Mouse (Mus musculus) MEL (cell line): ENCODE measurements at regions not wholly inside any gene's neighbourhood (a gene's known extent, or its start where the extent isn't known, plus 50 kb on each side); places are given as distances from the start of the nearest gene placed in this dataset.

Experiments
- DNase-seq: peaks from one replicate; pipeline ENCODE4 v3.0.0; 2011; ENCODE audit warnings: low read depth, low spot score
- H3K27ac ChIP-seq: 2 replicates; pipeline ENCODE4 v1.5.1; 2012; ENCODE audit warnings: low read depth, mild to moderate bottlenecking, control low read depth, low read length, moderate library complexity; ENCODE audit not compliant: control insufficient read depth
- H3K27me3 ChIP-seq, 2 experiments: fragments of 150-350 bp in 1 of 2; sonication (generic) in 1 of 2; 2 replicates each; pipeline ENCODE4 v1.6.1; 2012; ENCODE audit warnings: low read length in 2 of 2, mild to moderate bottlenecking in 2 of 2, improper control_type of control experiment in 1 of 2, moderate library complexity in 1 of 2; ENCODE audit not compliant: insufficient read depth in 2 of 2, control insufficient read depth in 1 of 2
- H3K36me3 ChIP-seq, 2 experiments: 2 replicates each; pipeline ENCODE4 v1.6.1; 2012 to 2014; ENCODE audit warnings: low read length in 2 of 2, improper control_type of control experiment in 1 of 2, inconsistent platforms in 1 of 2, mild to moderate bottlenecking in 1 of 2; ENCODE audit not compliant: insufficient read depth in 2 of 2, control insufficient read depth in 1 of 2
- H3K4me1 ChIP-seq, 2 experiments: fragments of 150-350 bp in 1 of 2; sonication (generic) in 1 of 2; 2 replicates each; pipeline ENCODE4 v1.6.1; 2012; ENCODE audit warnings: low read length in 2 of 2, improper control_type of control experiment in 1 of 2, mild to moderate bottlenecking in 1 of 2; ENCODE audit not compliant: insufficient read depth in 2 of 2, control insufficient read depth in 1 of 2
- H3K4me3 ChIP-seq, 2 experiments: fragments of 150-350 bp in 1 of 2; sonication (generic) in 1 of 2; 2 replicates each; pipeline ENCODE4 v1.5.1; 2012; ENCODE audit warnings: low read depth in 2 of 2, low read length in 2 of 2, mild to moderate bottlenecking in 2 of 2, moderate library complexity in 2 of 2, control low read depth in 1 of 2, improper control_type of control experiment in 1 of 2; ENCODE audit not compliant: control insufficient read depth in 1 of 2, insufficient read depth in 1 of 2
- H3K79me2 ChIP-seq: 2 replicates; pipeline ENCODE4 v1.6.1; 2012; ENCODE audit warnings: mild to moderate bottlenecking, low read length, moderate library complexity; ENCODE audit not compliant: control insufficient read depth, poor library complexity, insufficient read depth
- H3K9ac ChIP-seq: 2 replicates; pipeline ENCODE4 v1.6.1; 2012; ENCODE audit warnings: low read depth, mild to moderate bottlenecking, control low read depth, low read length, moderate library complexity; ENCODE audit not compliant: control insufficient read depth, poor library complexity, severe bottlenecking
- H3K9me3 ChIP-seq: fragments of 150-350 bp; sonication (generic); replicated peaks from 2 replicates; pipeline ENCODE4 v1.6.1; 2012; ENCODE audit warnings: mild to moderate bottlenecking, low read length, improper control_type of control experiment, moderate library complexity; ENCODE audit not compliant: insufficient read depth
- CTCF ChIP-seq, 3 experiments: IDR thresholded peaks in 2 of 3; conservative IDR thresholded peaks in 1 of 3; 2 replicates each; pipeline ENCODE4 v1.5.1; 2011 to 2012; ENCODE audit warnings: low read length in 3 of 3, low read depth in 2 of 3, mild to moderate bottlenecking in 2 of 3, improper control_type of control experiment in 1 of 3, inconsistent platforms in 1 of 3, mixed read lengths in 1 of 3, moderate library complexity in 1 of 3; ENCODE audit not compliant: control insufficient read depth in 1 of 3, insufficient read depth in 1 of 3, poor library complexity in 1 of 3, severe bottlenecking in 1 of 3
- E2F4 ChIP-seq: IDR thresholded peaks from 2 replicates; pipeline ENCODE4 v1.6.1; 2011; ENCODE audit warnings: low read depth, low read length, improper control_type of control experiment, borderline replicate concordance
- EP300 ChIP-seq, 2 experiments: IDR thresholded peaks; 2 replicates each; pipeline ENCODE4 v1.6.1; 2011; ENCODE audit warnings: improper control_type of control experiment in 2 of 2, low read length in 2 of 2, low read depth in 1 of 2, mild to moderate bottlenecking in 1 of 2
- ETS1 ChIP-seq: IDR thresholded peaks from 2 replicates; pipeline ENCODE4 v1.6.1; 2012; ENCODE audit warnings: low read depth, mild to moderate bottlenecking, inconsistent platforms, low read length, improper control_type of control experiment, moderate library complexity
- GABPA ChIP-seq: IDR thresholded peaks from 2 replicates; pipeline ENCODE4 v1.6.1; 2012; ENCODE audit warnings: low read depth, mild to moderate bottlenecking, inconsistent platforms, low read length, improper control_type of control experiment, moderate library complexity
- GATA1 ChIP-seq: IDR thresholded peaks from 2 replicates; pipeline ENCODE4 v1.6.1; 2011; ENCODE audit warnings: low read depth, low read length, improper control_type of control experiment
- KAT2A ChIP-seq: conservative IDR thresholded peaks from 2 replicates; pipeline ENCODE4 v1.6.1; 2012; ENCODE audit warnings: low read depth, low read length, improper control_type of control experiment, inconsistent platforms
- MAX ChIP-seq: IDR thresholded peaks from 2 replicates; pipeline ENCODE4 v1.6.1; 2011; ENCODE audit warnings: low read length, improper control_type of control experiment
- MEF2A ChIP-seq: IDR thresholded peaks from 2 replicates; pipeline ENCODE4 v1.6.1; 2014; ENCODE audit warnings: low read depth, mild to moderate bottlenecking, inconsistent platforms, low read length, improper control_type of control experiment; ENCODE audit not compliant: poor library complexity, insufficient replicate concordance, severe bottlenecking; ENCODE audit errors: extremely low read depth
- MXI1 ChIP-seq: IDR thresholded peaks from 2 replicates; pipeline ENCODE4 v1.6.1; 2011; ENCODE audit warnings: mild to moderate bottlenecking, low read depth, low read length, improper control_type of control experiment
- MYB ChIP-seq: IDR thresholded peaks from 2 replicates; pipeline ENCODE4 v1.6.1; 2011; ENCODE audit warnings: mild to moderate bottlenecking, low read depth, low read length, improper control_type of control experiment
- MYC ChIP-seq: IDR thresholded peaks from 2 replicates; pipeline ENCODE4 v1.6.1; 2011; ENCODE audit warnings: low read depth, mild to moderate bottlenecking, low read length, improper control_type of control experiment, moderate library complexity
- NELFE ChIP-seq: IDR thresholded peaks from 2 replicates; pipeline ENCODE4 v1.6.1; 2011; ENCODE audit warnings: low read depth, low read length, improper control_type of control experiment
- POLR2AphosphoS2 ChIP-seq: IDR thresholded peaks from 2 replicates; pipeline ENCODE4 v1.6.1; 2011; ENCODE audit warnings: low read length, improper control_type of control experiment
- RAD21 ChIP-seq: IDR thresholded peaks from 2 replicates; pipeline ENCODE4 v1.6.1; 2011; ENCODE audit warnings: mild to moderate bottlenecking, low read depth, low read length, improper control_type of control experiment
- SMC3 ChIP-seq: IDR thresholded peaks from 2 replicates; pipeline ENCODE4 v1.6.1; 2011; ENCODE audit warnings: low read depth, low read length, improper control_type of control experiment
- TAL1 ChIP-seq: IDR thresholded peaks from 2 replicates; pipeline ENCODE4 v1.6.1; 2012; ENCODE audit warnings: mild to moderate bottlenecking, inconsistent platforms, low read length, moderate library complexity, mixed read lengths
- TBP ChIP-seq: IDR thresholded peaks from 2 replicates; pipeline ENCODE4 v1.8.0; 2011; ENCODE audit warnings: low read depth, low read length, improper control_type of control experiment
- USF2 ChIP-seq, 2 experiments: IDR thresholded peaks; 2 replicates each; pipeline ENCODE4 v1.6.1; 2011 to 2012; ENCODE audit warnings: improper control_type of control experiment in 2 of 2, low read length in 2 of 2, borderline replicate concordance in 1 of 2, inconsistent platforms in 1 of 2, low read depth in 1 of 2, mild to moderate bottlenecking in 1 of 2; ENCODE audit not compliant: insufficient read depth in 1 of 2
- ZC3H11A ChIP-seq: IDR thresholded peaks from 2 replicates; pipeline ENCODE4 v1.6.1; 2012; ENCODE audit warnings: low read depth, mild to moderate bottlenecking, inconsistent platforms, low read length, improper control_type of control experiment
- ZMIZ1 ChIP-seq: IDR thresholded peaks from 2 replicates; pipeline ENCODE4 v1.6.1; 2012; ENCODE audit warnings: low read depth, mild to moderate bottlenecking, inconsistent platforms, low read length, improper control_type of control experiment, moderate library complexity

DNA sequence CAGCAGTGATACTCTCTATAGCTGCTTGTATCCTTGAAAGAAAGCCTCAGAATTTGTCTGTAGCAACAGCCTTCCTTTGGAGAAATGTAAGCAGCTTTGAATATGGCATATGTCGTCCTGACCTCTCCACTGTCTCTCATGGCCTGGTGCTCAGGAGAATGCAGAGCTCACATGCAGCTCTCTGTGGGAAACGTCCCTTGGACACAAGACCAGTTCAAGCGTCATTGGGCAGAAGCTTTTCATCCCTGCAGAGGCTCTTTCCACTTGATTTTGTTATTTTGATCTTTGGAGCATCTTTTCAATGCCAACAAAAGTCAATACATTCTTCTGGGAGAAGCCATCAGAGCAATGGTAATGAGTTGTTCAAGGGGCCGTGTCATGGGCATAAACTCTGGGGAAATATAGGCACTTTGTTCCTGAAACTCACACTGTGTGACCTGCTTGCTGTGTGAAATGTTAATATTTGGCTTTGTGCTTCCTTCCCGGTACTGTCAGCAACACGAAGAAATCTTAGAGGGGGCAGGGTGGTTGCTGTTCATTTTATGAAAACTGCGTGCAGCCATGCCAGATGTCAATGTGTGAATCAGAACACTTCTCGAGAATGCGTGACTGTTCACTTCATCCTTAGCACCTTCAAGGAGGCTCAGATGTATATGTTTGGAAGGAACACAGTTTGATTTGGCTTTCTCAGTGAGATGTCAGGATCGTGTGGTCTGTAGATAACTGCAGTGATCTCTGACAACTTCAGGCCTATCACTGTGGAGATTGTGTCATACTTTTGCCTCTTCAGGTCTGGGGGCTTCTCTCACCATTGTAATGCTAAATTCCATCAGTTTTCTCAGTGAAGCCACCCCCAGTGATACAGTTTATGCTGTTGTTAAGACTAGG lies 115.8 kb upstream of the Hs3st1 start:
- Histone ChIP-seq H3K27ac (no peak overlapping the region), H3K9ac (no peak overlapping the region), H3K79me2 (no peaks in the 10 kb centered on the region), H3K36me3 (no peaks in the 10 kb centered on the region), H3K4me1 (no peaks in the 10 kb centered on the region), H3K9me3 (no peaks in the 10 kb centered on the region), H3K4me3 (no peak overlapping the region), H3K27me3 (no peaks in the 10 kb centered on the region)
- TF ChIP-seq ZC3H11A (no peak), GABPA (no peak), MEF2A (no peak), MXI1 (no peak), MAX (no peak), ZMIZ1 (no peak), NELFE (no peak), E2F4 (no peak), TAL1 (no peak), MYC (no peak), CTCF (IDR thresholded peaks at IDR 0.05 in 2 of 3, conservative IDR thresholded peaks at IDR 0.05 in 1 of 3; ENCODE audit: control insufficient read depth in 1 of 3, insufficient read depth in 1 of 3, low read depth in 2 of 3, low read length in 3 of 3, poor library complexity in 1 of 3, severe bottlenecking in 1 of 3) (no peak), EP300 (IDR thresholded peaks at IDR 0.05; ENCODE audit: low read depth in 1 of 2, low read length in 2 of 2) (no peak)
- no peak for DNase-seq

DNA sequence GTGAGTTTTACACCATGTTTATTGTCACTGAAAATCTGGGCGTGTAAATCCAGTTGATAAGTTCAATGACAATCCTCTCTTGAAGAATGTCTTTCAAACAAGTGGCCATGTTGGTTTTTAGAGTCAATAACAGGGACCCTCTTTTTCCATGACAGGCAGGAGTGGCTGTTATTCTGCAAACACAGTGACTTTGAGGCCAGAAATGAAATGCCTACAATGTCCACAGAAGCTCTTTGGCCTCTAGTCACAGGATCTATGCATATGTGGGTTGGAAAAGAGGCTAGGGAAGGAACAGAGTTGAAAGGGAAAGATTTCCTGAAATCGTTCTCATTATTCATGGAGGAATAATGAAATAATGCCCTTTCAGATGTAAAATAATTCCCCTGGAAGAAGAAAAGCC lies 101.9 kb upstream of the Hs3st1 start:
- no peaks in the 10 kb centered on the region for H3K9me3 ChIP-seq
- no peak for TF ChIP-seq SMC3
- no peak for TF ChIP-seq MYB
- TF ChIP-seq RAD21: no peak
- no peak for TF ChIP-seq GABPA
- no peak for TF ChIP-seq KAT2A
- no peak for TF ChIP-seq POLR2AphosphoS2
- no peak for TF ChIP-seq E2F4
- no peak for TF ChIP-seq TAL1
- TF ChIP-seq GATA1: no peak
- no peak for TF ChIP-seq ETS1
- TF ChIP-seq TBP: no peak
- TF ChIP-seq USF2 (IDR thresholded peaks at IDR 0.05; ENCODE audit: borderline replicate concordance in 1 of 2, insufficient read depth in 1 of 2, low read depth in 1 of 2, low read length in 2 of 2): no peak
- no peak overlapping the region for H3K27ac ChIP-seq
- DNase-seq: no peak
- H3K4me3 ChIP-seq: no peak overlapping the region
- H3K4me1 ChIP-seq: no peaks in the 10 kb centered on the region
- H3K27me3 ChIP-seq: no peaks in the 10 kb centered on the region
- no peak overlapping the region for H3K9ac ChIP-seq
- no peaks in the 10 kb centered on the region for H3K36me3 ChIP-seq
- no peaks in the 10 kb centered on the region for H3K79me2 ChIP-seq
